Mouse (Mus musculus): ENCODE measurements around the gene Snrk.
A peak's percentile ranks its signal among the peaks of the same experiment; 100 is the strongest.

The Snrk gene

DNA sequence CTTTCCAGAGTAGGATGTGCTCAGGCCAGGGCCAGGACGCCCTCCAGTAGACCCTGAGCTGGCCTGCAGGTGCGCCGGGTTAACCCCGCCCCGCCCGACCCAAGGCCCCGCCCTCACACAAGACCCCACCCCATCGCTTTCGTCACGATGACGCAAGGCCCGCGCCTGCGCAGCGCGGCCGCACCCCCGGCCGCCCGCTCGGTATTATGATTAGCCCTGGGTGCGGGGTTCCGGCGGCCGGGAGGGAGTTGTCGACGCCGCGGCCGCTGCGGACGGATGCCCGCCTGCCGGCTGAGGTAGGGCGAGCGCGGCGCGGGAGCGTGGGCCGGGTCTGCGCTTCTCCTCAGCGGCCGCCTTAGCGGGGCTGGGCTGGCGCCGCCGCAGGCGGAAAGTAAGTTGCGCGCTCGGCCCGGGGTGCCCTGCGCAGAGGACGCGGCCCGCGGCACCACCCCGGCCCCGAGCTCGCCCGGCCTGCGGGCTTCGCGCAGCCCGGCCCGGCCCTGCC, at the start of gene Snrk:
Snrk (plus strand) TSS at position 155 of the 505 bp plus-strand sequence.
- peak; percentile 89 for DNase-seq

DNA sequence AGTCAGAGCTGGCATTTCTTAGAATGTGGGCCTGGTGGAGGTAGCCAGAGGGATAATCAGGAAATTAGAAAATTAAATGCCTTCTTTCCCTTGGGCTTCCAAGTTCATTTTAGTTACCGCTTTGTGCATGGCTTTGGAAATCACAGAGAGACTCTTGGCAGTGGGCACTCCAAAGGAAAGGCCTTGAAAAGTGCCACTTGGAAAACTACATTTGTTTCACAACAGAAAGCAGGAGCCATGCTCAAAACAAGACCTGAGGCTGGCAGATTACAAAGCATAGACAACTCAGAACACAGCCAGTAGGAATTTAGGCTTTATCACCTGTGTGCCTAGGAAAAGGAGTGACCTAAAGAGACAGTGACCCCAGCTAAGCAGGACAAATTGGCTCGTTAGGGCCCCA, 49.4 kb upstream of the Snrk start:
- no peak for DNase-seq

GRCm38 (mm10) chr9:122069560-122070174, 47.4 kb upstream of the Snrk start:
- no peak for DNase-seq

DNA sequence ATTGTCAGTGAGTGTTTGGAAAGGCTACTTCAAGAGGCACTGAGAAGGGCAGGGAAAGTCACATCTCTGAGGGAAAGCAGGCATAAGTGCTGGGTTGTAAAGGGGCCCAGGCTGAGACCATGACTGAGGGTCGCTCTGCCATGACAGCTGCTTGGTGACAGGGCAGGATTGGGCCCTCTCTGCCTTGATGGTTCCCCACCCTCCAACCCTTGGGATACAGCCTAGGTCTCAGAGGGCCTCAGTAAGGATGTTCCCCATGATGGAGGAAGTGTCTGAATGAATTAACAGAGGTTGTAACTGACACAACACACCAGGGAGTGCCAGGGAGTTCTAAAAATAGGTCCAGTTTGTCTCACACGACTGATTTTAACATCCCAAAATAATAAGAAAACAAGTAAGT, 43.1 kb upstream of the Snrk start:
- no peak for DNase-seq

GRCm38 (mm10) chr9:122074575-122074974, 42.5 kb upstream of the Snrk start:
- no peak for DNase-seq

DNA sequence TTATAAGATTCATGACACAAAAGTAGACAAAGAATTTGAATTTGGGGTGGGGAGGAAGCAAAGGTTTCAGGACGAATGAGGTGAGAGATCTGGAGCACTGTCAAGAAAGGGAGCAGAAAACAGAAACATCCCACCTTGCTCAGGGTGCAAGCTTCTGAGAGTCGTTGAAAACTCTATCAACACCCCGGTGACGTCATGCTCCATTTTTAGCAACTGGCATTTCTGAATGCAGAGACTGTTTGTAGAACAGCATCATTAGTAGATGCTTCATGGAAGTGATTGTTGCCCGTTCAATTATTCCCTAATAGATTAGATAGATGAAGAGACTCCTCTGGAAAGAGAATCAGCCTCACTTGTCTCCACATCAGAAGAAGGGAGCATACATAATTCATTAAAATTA, 38.6 kb upstream of the Snrk start:
- no peak for DNase-seq

GRCm38 (mm10) chr9:122083698-122084097, 33.4 kb upstream of the Snrk start:
- DNase-seq: no peak

DNA sequence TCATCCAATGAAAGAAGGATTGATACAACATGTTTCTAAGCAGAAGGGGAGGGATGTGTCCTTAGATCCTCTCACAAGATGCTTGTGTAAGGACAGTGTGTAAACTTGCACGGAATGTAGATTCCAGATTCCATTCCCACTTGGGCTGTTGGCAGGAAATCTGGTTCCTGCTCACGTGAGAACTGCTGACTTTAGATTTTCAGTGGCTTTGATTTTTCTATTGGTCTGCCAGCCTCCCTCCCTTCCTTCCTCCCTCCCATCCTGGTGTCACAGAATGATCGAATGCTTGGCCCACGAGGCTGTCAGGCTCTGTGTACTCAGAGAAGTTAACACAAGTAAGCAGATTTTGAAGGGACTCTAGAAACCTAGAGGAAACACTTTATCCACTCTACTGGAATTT, 32.9 kb upstream of the Snrk start:
- no peak for DNase-seq

- no peak for DNase-seq
These were observed 32.4 kb upstream of the Snrk start for GRCm38 (mm10) chr9:122084636-122085035.

- DNase-seq: no peak
These were observed 32.0 kb upstream of the Snrk start for GRCm38 (mm10) chr9:122085055-122085454.

GRCm38 (mm10) chr9:122085550-122086205, 31.4 kb upstream of the Snrk start:
- no peak for DNase-seq

GRCm38 (mm10) chr9:122087086-122087485, 30.0 kb upstream of the Snrk start:
- DNase-seq: no peak

GRCm38 (mm10) chr9:122091171-122091570, 25.9 kb upstream of the Snrk start:
- no peak for DNase-seq

GRCm38 (mm10) chr9:122091782-122092228, 25.3 kb upstream of the Snrk start:
- no peak for DNase-seq

GRCm38 (mm10) chr9:122094171-122094570, 22.9 kb upstream of the Snrk start:
- peak; percentile 29 for DNase-seq

DNA sequence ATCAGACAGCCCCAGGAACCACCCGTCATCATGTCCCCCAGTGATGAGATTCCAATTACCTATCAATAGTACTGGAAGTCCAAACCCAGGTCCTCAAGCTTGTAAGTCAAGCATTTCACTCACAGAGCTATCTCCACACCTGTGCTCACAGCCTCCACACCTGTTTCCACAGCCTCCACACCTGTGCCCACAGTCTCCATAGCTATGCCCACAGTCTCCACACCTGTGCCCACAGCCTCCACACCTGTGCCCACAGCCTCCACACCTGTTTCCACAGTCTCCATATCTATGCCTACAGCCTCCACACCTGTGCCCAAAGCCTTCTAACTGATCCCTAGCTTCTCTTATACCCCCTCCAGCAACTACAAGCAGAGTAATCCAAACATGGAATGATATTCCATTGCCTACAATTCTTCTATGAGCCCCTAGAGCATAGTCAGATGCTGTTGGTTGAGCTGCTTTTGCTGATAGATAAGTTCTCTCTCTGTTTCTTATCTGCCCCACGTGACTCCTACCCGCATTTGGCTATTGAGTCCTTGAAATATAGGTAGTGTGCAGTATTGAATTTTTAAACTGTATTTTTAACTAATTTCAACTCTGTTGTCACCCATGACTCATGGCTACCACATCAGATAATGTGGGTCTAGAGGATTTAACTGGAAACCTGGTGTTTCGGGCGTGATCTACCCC, 20.1 kb upstream of the Snrk start:
- no peak for DNase-seq

GRCm38 (mm10) chr9:122097535-122097934, 19.5 kb upstream of the Snrk start:
- no peak for DNase-seq

- no peak for DNase-seq
These were observed 16.4 kb upstream of the Snrk start for GRCm38 (mm10) chr9:122100584-122101127.

DNA sequence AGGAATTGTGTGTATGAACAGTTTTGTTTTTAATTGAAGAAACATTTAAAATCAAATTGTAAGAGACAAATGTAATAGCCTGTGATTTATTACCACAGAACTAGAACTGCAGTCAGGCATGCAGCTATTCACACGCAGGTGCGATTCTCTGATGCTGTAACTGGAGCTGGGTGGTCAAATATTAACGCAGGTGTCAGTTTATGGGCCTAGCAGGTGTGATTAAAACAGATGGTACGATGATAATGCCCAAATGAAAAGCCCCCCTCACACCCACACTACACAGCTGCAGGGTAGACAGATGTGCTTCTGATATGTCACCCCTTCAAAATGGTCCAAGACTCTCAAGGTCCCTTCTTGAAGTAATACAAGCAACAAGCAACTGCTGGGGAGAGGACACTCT, 15.9 kb upstream of the Snrk start:
- no peak for DNase-seq

DNA sequence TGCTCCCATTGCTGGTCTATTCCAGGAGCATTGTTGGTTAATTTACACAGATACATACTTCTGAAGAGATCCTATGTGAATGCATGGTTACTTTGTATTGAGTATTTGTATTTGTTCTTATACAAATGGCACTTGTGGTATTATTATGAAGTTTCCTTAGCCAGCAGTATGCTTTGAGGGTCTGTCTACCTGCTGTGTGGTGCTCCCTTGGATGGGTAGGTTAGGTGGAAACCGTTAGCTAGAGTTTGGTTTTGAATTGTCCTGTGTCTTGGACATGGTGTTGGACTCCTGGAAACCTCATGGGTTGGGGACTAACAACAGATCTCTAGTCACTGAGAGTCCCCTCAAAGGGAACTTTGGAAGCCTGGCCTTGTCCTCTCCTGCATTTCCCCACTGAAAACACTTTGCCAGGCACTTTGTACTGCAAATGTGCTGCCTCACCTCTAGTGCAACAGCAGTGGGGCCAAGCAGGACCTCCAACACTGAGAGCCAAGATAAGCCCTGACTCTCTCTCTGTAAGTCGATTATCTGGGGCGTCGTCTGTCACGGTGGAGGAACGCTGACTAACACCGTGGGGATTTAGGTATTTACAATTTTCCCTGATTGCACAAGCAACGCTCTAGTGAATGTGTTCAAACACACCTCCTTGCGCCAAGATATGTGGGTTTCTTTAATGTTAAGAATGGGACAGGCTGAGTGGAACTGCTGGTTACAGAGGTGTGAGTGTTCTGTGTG, 13.3 kb upstream of the Snrk start:
- DNase-seq: no peak

GRCm38 (mm10) chr9:122104285-122104829, 12.7 kb upstream of the Snrk start:
- DNase-seq: no peak

GRCm38 (mm10) chr9:122107701-122108375, 9.2 kb upstream of the Snrk start:
- no peak for DNase-seq

Measured in cerebellum, adult 8-10 months (tissue).